Mouse (Mus musculus): ENCODE results near the gene Cpt2.

The Cpt2 gene

DNA sequence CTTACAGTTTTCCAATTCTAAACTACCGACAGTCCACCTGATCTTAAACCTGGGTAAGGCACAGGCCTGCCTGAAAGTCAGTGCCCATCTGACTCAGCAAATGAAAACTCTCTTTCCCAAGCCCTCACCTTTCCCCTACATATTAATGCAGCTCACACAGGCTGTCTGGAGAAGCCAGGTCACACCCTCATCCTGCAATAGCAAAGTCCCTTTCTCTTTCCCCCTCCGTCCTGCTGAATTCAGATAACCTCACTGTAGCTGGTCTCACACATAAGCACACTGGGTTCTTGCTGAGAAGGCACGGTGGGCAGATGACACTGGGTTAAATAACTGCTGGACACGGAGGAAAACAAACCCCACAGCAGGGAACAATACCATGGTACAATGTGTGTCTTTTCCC is 1.5 kb downstream of the Cpt2 start:
- no peak for DNase-seq (ENCODE audit: extremely low read depth, insufficient read length, low spot score)

DNA sequence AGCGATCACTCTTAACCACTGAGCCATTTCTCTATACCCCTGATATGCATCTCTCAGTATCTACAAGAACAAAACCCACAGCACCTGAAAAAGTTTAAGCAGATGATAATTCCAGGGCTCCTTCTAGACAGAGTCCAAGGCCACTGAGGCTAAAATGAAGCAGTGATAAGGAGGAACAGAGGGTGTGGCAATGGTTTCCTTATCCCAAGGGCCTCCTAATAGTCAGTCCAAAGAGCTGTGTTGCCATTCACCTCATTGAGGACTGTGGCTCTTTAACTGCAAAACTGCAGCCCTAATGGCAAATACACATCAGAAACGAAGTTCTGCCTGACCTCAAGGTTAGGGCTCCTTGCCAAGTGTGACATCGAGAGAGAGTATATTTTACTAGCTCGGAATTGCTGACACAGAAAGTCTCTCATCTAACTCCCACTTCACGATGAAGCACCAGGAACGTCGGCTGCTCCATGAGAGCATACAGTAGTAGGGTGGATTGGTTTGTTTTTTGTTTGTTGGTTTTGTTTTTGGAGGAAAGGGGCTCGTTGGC is 2.2 kb downstream of the Cpt2 start:
- no peak for DNase-seq (ENCODE audit: extremely low read depth, insufficient read length, low spot score)

DNA sequence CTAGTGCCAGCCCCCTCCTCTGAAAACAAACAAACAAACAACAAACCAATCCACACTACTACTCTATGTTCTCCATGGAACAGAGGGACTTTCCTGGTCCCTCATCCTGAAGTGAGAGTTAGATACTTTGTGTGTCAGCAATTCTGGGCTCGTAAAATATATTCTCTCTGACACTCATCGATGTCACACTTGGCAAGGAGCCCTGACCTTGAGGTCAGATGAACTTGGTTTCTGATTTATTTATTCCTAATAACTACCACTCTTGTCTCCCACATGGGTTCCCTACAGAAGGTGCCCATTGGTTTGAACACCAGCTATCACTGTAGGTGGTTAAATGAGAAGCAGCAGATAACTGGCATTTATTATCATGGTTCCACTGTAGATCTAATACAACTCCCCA is 3.1 kb downstream of the Cpt2 start:
- DNase-seq (ENCODE audit: extremely low read depth, insufficient read length, low spot score): no peak

DNA sequence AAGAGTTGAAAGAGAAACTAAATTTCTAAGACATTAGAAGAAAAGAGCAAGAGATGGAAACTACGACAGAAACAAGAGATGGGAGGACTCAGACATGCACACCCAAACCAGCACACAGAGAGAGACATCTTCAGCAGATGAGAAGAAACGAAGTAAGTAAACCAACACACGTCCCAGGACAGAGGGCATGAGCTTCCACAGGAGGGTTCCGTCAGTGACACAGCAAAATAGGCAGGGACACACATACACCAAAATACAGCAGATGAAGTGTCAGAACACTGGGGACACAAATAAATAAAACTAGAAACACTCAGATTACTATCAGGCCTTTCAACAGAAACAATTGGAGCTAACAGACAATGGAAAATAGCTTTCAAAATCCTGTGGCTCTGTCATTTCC is 13.4 kb downstream of the Cpt2 start:
- DNase-seq (ENCODE audit: extremely low read depth, insufficient read length, low spot score): no peak

DNA sequence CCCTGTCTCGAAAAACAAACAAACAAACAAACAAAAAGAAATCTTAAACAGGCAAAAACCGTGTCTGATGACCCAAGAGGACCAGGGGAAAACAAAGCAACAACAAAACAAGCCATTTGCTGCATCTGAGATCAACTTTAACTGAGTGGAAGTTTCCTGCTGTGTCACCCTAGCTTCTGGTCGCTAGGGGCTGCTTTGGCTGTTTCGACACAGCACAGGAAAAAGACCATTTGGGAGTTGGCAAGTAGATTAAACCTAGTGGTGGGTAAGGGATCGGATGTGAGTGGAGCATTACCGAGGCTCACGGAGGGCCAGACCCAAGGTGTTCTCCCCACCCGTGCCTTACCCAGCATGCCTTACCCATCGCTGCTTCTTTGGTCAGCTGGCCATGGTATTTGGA is 16.8 kb downstream of the Cpt2 start:
- DNase-seq (ENCODE audit: extremely low read depth, insufficient read length, low spot score): no peak

DNA sequence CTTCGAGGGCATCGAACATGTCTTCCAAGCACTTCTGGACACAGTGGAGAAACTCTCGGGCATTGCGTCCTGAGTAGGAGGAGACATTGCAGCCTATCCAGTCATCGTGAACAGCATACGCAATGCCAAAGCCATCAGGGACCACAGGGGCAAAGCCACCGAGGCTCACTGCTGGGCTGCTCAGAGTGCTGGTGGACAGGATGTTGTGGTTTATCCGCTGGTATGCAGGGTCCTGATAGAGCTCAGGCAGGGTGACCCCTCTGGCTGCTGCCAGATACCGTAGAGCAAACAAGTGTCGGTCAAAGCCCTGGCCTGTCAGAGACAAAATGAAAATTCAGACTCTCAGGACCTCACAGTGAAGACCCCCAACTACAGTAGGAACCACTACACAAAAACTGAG is 19.2 kb downstream of the Cpt2 start:
- DNase-seq (ENCODE audit: extremely low read depth, insufficient read length, low spot score): no peak

DNA sequence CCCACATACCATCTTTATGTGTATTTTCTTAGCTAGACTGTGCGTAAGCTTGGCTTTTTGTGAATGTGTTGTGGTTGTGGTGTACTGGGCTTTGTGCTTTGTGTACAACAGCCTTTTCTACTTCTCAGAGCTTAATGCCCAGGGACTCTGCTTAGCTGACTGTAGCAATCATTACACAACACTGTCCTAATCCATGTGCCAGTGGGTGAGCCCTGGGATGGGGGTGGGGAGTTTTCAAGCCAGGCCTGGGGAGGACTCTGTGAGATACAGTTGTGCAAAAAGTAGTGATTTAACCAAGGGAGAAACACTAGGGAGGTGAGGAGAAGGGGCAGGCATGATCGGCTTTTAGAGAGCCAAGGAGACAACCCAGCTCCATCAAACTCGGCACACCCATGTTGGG is 23.2 kb downstream of the Cpt2 start:
- no peak for DNase-seq (ENCODE audit: extremely low read depth, insufficient read length, low spot score)

DNA sequence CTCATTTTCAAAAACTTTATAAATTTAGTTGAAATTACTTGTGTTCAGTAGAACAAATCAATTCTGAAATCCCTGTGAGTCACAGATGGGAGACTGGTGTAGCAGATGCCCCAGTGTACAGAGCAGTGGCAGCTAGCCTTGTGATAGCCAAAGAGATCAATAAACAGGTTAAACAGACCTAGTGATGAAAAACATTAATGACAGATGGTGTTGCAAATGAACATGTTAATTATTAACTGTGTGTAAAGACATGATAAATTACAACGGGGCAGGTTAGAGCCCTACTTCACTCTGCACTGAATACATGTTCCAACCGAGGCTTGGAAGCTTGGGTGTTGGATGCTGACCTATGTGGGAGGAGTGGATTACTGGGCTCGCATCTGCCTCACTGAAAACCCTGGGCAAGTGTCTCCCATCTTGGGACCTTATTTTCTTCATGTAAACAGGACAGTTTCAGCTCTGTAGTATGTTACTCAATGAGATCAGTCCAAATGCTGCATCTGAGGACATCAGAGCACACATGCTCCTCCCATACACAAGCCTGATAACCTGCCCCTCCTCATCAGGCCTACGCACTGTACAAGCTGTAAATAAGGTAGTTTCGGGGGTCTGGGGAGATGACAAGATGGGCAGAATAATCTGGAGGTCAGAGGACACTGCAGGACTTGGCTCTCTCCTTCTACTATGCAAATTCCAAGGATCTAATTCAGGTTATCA is 24.0 kb downstream of the Cpt2 start:
- DNase-seq (ENCODE audit: extremely low read depth, insufficient read length, low spot score): no peak

DNA sequence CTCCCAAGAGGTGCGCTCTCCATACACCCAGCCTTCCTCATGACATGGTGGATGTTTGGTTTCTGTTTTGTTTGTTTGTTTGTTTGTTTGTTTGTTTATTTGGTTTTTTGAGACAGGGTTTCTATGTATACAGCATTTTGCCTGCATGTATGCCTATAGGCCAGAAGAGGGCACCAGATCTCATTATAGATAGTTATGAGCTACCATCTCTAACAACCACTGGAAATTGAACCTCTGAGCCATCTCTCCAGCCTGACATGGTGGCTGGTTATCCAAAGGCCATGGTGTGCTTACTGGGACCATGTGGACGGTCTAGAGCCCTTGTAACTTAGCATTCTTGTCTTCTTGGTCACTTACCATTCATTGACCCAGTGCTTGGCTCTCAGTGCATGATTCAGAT is 30.7 kb downstream of the Cpt2 start:
- DNase-seq (ENCODE audit: extremely low read depth, insufficient read length, low spot score): no peak

DNA sequence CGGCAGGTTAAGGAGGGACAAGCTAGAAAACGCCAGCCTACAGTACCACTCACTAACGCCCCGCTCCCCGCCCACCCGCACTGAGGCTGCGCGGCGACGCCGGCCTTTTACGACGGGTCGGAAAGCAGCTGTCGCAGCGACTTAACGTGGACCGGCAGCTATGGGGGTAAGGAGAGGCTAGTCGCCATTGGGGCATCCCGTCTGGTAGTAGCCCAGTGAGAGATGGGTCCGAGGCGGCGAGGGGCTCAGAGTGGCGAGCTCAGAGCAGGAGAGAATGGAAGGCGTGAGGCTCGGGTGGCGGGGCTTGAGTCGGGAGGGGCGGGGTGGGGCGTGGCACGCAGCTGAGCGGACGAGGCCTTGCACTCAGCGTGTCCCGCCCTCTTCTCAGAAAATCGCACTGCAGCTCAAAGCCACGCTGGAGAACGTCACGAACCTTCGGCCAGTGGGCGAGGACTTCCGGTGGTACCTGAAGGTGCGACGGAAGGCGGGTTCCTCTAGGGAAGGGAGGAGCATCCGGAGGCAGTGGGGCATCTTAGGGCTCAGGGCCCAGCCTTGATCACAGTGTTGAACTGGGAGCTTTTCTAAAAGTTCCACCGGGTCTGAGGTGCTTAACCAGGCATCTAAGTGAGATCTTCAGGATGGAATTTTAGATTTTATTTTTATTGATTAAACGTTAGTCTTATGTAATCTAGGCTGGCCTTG is 33.5 kb downstream of the Cpt2 start, which contains the start of gene 0610037L13Rik:
0610037L13Rik (plus strand) TSS at position 83 of the 702 bp plus-strand sequence.
- DNase-seq (ENCODE audit: extremely low read depth, insufficient read length, low spot score): peak; percentile 97

DNA sequence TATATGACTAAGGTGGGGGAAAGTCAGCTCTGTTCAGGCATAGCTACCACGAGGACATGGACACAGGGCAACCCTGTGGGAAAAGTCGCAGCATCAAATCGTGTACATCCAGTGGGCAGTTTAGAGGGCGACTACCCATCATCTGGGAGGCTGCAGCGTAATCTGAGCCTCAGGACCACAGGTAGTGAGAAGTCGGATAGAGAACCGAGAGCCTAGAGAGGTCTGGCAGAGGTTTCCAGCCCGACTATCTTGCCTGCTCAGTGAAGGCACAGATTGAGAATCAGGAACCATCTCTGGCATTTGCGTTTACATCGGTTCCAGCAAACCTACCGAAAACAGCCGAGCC is 34.1 kb downstream of the Cpt2 start:
- DNase-seq (ENCODE audit: extremely low read depth, insufficient read length, low spot score): no peak

DNA sequence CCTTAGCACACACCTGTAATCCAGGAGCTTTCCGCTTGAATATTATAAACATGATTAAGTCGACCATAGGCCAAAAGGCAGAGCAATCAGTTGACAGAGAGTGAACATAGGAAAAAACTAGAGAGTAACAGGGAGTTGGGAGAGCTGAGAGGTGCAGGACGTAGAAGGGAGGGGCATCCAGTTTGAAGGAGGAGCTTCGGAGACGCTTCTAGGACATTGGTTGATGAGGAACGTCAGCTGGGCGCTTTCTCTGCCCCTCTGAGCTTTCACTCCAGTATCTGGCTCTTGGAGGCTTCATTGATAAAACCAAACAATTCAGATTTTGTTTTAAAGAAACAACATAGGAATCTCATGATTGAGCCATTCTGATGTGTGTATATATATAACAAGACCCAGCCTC is 37.0 kb downstream of the Cpt2 start:
- no peak for DNase-seq (ENCODE audit: extremely low read depth, insufficient read length, low spot score)

DNA sequence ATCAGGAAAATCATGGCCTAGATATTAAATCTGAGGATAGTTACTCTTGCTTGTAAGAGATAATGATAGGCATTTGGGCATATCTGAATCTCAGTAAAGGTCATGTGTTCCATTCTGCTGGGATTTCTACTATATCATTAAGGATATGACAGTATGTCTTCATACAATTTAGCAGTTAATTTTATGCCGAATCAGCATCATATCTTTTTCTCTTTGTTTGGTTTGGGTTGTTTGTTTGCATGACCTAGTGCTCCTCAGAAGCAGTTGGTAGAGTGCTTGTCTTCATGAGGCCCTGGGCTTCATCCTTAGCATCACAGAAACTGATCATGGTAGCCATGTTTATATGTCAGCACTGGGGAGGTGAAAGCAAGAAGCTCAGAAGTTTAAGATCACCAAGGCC is 41.8 kb downstream of the Cpt2 start:
- no peak for DNase-seq (ENCODE audit: extremely low read depth, insufficient read length, low spot score)

DNA sequence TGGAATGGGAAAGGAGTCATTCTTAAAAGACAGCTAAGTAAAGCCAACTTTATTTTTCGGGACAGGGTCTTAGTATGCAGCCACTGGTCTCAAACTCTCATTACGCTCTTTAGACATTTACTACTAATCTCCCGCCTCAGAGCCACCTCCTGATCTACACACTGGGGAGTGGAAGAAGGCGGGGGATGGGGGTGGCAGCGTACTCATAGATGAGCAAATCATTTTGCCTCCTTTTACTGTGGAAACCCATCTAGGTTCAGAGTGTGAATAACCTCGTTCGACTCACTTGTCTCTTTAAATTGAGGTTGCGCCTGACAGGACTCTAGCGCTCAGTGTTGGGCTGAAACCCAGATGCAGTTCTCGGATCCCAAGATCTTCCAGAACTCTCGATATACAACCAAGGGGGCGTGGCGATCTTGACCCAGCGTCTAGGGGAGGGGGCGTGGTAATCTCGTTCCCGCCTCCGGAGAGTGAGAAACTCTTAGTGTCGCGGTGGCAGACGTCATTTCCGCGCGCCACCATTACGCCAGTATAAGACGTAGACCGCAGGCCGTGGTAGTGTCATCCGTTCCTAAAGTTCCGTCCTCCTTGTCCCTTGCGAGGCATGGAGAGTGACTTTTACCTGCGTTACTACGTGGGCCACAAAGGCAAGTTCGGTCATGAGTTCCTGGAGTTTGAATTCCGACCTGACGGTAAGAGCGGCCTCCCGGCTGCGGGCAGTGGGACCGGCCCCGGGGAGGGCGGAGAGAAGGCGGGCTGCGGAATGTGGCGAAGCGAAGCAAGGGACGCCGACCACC is 44.0 kb downstream of the Cpt2 start, which contains the start of gene Magoh:
Magoh (plus strand) TSS at position 502 of the 797 bp plus-strand sequence.
- peak; percentile 88 for DNase-seq (ENCODE audit: extremely low read depth, insufficient read length, low spot score)

DNA sequence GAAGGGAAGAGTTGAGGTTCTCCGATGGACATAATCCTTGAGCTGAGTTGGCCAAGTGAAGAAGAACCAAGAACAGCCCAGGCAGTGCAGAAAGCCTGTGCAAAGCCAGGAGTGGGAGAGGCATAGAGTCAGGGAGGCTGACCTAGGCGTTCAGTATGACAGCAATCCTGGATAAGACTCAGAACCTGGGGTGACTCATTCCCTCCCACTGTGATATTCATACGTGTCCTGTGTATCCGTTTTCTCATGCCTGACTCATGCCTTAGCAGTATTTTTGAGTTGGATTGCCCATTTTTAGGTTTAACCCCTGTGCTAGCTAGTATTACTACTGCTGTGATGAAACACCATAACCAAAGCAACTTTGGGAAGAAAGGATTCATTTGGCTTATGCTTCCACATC is 58.5 kb downstream of the Cpt2 start:
- DNase-seq (ENCODE audit: extremely low read depth, insufficient read length, low spot score): no peak

DNA sequence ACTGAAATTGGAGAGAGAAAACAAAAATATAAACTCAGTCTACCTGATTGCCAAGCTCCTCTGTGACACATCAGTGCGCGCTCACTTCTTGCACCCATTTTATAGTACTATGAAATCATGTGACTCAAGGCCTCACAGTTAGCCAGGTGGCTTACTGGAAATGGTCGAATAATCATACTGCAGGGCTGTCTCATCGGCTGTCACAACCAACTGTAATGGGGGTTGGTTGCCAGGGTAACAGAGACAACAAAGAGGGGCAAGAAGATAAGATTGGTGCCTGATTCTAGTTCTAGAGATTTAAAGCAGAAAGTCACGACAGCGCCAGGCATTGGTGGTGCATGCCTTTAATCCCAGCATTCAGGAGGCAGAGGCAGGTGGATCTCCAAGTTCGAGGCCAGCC is 64.4 kb downstream of the Cpt2 start:
- DNase-seq (ENCODE audit: extremely low read depth, insufficient read length, low spot score): no peak

DNA sequence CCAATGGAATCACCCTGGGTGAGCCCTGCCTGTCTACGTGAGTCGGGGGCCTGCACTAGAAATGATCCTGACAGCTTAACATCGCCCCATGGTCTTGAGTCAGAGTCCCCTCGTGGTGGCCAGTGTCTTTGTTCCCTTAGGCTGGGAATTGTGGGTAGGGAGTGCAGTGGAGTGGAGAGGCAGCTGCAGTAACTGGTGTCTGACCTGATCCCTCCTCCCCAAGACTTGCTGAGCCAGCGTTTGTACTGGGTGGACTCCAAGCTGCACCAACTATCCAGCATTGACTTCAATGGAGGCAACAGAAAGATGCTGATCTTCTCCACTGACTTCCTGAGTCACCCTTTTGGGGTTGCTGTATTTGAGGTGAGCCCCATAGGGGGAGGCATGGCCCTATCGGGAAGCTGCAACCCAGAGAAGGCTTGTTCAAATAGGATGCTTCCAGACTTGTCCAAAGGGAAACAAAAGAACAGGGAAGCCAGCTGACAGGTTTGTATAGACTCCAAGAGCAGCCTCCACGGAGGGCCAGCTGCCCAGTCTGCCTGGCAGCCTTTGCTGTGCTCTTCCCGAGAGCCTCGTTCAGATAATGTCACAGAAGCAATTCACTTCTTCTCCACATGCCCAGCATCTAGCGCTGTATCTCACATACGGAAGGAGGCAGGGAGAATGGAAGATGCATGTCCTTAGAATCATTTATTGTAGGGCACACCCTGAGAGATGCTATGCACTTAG is 66.3 kb downstream of the Cpt2 start:
- DNase-seq (ENCODE audit: extremely low read depth, insufficient read length, low spot score): no peak

All from 3134 (cell line).